Mouse (Mus musculus) adrenal gland, postnatal 14 days (tissue): ENCODE results near the gene Tubb4a. TPM values are rescaled to one million over a fixed set of nuclear protein-coding genes. Genes with fewer than 3 reads are reported as not detected.

ENCODE experiments used
- DNase-seq: peaks from one replicate; pipeline ENCODE4 v3.0.0; 2021; ENCODE audit warnings: mixed read lengths
- total RNA-seq: library from RNA; stranded (reverse); gene quantifications from 2 replicates; pipeline ENCODE4 v1.2.3, GENCODE M21; 2021

Gene Tubb4a
- total RNA-seq, 1 experiment from 2014 or later = 6.4 TPM

- no peak for DNase-seq
Observed at GRCm38 (mm10) chr17:57102276-57102675, 14.7 kb upstream of the Tubb4a start.

GRCm38 (mm10) chr17:57099629-57100325 is 12.2 kb upstream of the Tubb4a start:
- peak; percentile 52 for DNase-seq

GRCm38 (mm10) chr17:57098321-57098720 is 10.7 kb upstream of the Tubb4a start:
- DNase-seq = no peak

- DNase-seq = peak; percentile 90
Observed at GRCm38 (mm10) chr17:57096623-57096920, 9.0 kb upstream of the Tubb4a start.

GRCm38 (mm10) chr17:57095855-57096622 is 8.5 kb upstream of the Tubb4a start:
- DNase-seq = peak; percentile 46

GRCm38 (mm10) chr17:57094222-57094621 is 6.6 kb upstream of the Tubb4a start:
- no peak for DNase-seq

- no peak for DNase-seq
Observed at GRCm38 (mm10) chr17:57085970-57086757, 1.4 kb downstream of the Tubb4a start.

- no peak for DNase-seq
Observed at GRCm38 (mm10) chr17:57082481-57082880, 5.1 kb downstream of the Tubb4a start.

GRCm38 (mm10) chr17:57081234-57081842 is 6.2 kb downstream of the Tubb4a start:
- DNase-seq = no peak

- DNase-seq = no peak
Observed at GRCm38 (mm10) chr17:57079919-57080318, 7.7 kb downstream of the Tubb4a start.

- peak; percentile 31 for DNase-seq
Observed at GRCm38 (mm10) chr17:57078336-57078735, 9.2 kb downstream of the Tubb4a start, which contains the start of gene Dennd1c. Dennd1c (minus strand) TSS chr17:57078514.

- DNase-seq = no peak
Observed at GRCm38 (mm10) chr17:57076916-57077315, 10.7 kb downstream of the Tubb4a start.

GRCm38 (mm10) chr17:57070699-57071098 is 16.9 kb downstream of the Tubb4a start:
- peak; percentile 19 for DNase-seq

GRCm38 (mm10) chr17:57070272-57070671 is 17.3 kb downstream of the Tubb4a start:
- DNase-seq = no peak

GRCm38 (mm10) chr17:57066908-57067307 is 20.7 kb downstream of the Tubb4a start:
- no peak for DNase-seq

GRCm38 (mm10) chr17:57063031-57063430 is 24.6 kb downstream of the Tubb4a start:
- DNase-seq = no peak

- DNase-seq = no peak
Observed at GRCm38 (mm10) chr17:57062548-57062947, 25.0 kb downstream of the Tubb4a start.

- DNase-seq = no peak
Observed at GRCm38 (mm10) chr17:57062011-57062521, 25.5 kb downstream of the Tubb4a start.

GRCm38 (mm10) chr17:57061069-57061468 is 26.5 kb downstream of the Tubb4a start:
- no peak for DNase-seq

- DNase-seq = peak; percentile 96
Observed at GRCm38 (mm10) chr17:57060231-57060801, 27.3 kb downstream of the Tubb4a start.

- peak; percentile 87 for DNase-seq
Observed at GRCm38 (mm10) chr17:57059486-57059977, 28.1 kb downstream of the Tubb4a start, which contains the start of gene Slc25a23. Slc25a23 (minus strand) TSS chr17:57059863.
